Mouse (Mus musculus): ENCODE results near the gene Slc4a8. TPM values are rescaled to one million over a fixed set of nuclear protein-coding genes. Genes with fewer than 3 reads are reported as not detected.

The Slc4a8 gene
- polyA plus RNA-seq, 1 experiment from 2014 or later = 1.0 TPM

GRCm38 (mm10) chr15:100836729-100837128, 75.2 kb downstream of the Slc4a8 start:
- Histone ChIP-seq H3K4me3 (ENCODE audit: low read depth, low read length) (no peak overlapping the region), H3K9me3 (ENCODE audit: low read length) (no peaks in the 10 kb centered on the region), H3K27me3 (ENCODE audit: insufficient read depth, low read length) (no peaks in the 10 kb centered on the region), H3K4me1 (ENCODE audit: insufficient read depth) (no peaks in the 10 kb centered on the region), H3K36me3 (replicated peaks; ENCODE audit: insufficient read depth, low read length) (no peaks in the 10 kb centered on the region), H3K9ac (replicated peaks) (no peak overlapping the region), H3K4me2 (ENCODE audit: low read depth, low read length) (no peak overlapping the region), H3K27ac (ENCODE audit: low read depth) (no peak overlapping the region)
- 70% methylated on average over 8 of the region's 8 CpGs for WGBS (ENCODE audit: insufficient replicate concordance)
- ATAC-seq (no peak), DNase-seq (no peak)
- TF ChIP-seq EP300 (IDR thresholded peaks at IDR 0.05; ENCODE audit: low read depth) (no peak), CTCF (IDR thresholded peaks at IDR 0.05; ENCODE audit: low read depth) (no peak)

GRCm38 (mm10) chr15:100838607-100839207, 77.2 kb downstream of the Slc4a8 start:
- Histone ChIP-seq H3K4me3 (ENCODE audit: low read depth, low read length) (no peak overlapping the region), H3K9ac (replicated peaks) (no peak overlapping the region), H3K4me1 (ENCODE audit: insufficient read depth) (no peaks in the 10 kb centered on the region), H3K27ac (ENCODE audit: low read depth) (no peak overlapping the region), H3K36me3 (replicated peaks; ENCODE audit: insufficient read depth, low read length) (no peaks in the 10 kb centered on the region), H3K9me3 (ENCODE audit: low read length) (no peaks in the 10 kb centered on the region), H3K4me2 (ENCODE audit: low read depth, low read length) (no peak overlapping the region), H3K27me3 (ENCODE audit: insufficient read depth, low read length) (no peaks in the 10 kb centered on the region)
- WGBS (ENCODE audit: insufficient replicate concordance) = 37% methylated on average over 12 of the region's 12 CpGs
- TF ChIP-seq EP300 (IDR thresholded peaks at IDR 0.05; ENCODE audit: low read depth) = no peak
- peak; percentile 58 for TF ChIP-seq CTCF (IDR thresholded peaks at IDR 0.05; ENCODE audit: low read depth)
- DNase-seq (peak; percentile 35), ATAC-seq (no peak)

- H3K36me3 ChIP-seq (replicated peaks; ENCODE audit: insufficient read depth, low read length) = no peaks in the 10 kb centered on the region
- H3K9me3 ChIP-seq (ENCODE audit: low read length) = peaks cover 4% of the 10 kb centered on the region; the same call in 1 of the 2 replicates
- H3K27ac ChIP-seq (ENCODE audit: low read depth) = no peak overlapping the region
- peaks cover 3% of the 10 kb centered on the region; the same call in 1 of the 2 replicates for H3K4me1 ChIP-seq (ENCODE audit: insufficient read depth)
- WGBS (ENCODE audit: insufficient replicate concordance) = 76% methylated on average over 7 of the region's 7 CpGs
- H3K4me2 ChIP-seq (ENCODE audit: low read depth, low read length) = no peak overlapping the region
- no peak for ATAC-seq
- DNase-seq = no peak
- H3K27me3 ChIP-seq (ENCODE audit: insufficient read depth, low read length) = no peaks in the 10 kb centered on the region
- H3K9ac ChIP-seq (replicated peaks) = no peak overlapping the region
- no peak overlapping the region for H3K4me3 ChIP-seq (ENCODE audit: low read depth, low read length)
- TF ChIP-seq CTCF (IDR thresholded peaks at IDR 0.05; ENCODE audit: low read depth) = no peak
- no peak for TF ChIP-seq EP300 (IDR thresholded peaks at IDR 0.05; ENCODE audit: low read depth)
Observed at GRCm38 (mm10) chr15:100844336-100844735, 82.8 kb downstream of the Slc4a8 start.

- Histone ChIP-seq H3K27me3 (ENCODE audit: insufficient read depth, low read length) (no peaks in the 10 kb centered on the region), H3K4me2 (ENCODE audit: low read depth, low read length) (no peak overlapping the region), H3K9me3 (ENCODE audit: low read length) (peaks cover 4% of the 10 kb centered on the region; the same call in 1 of the 2 replicates), H3K4me1 (ENCODE audit: insufficient read depth) (peaks cover 3% of the 10 kb centered on the region; the same call in 1 of the 2 replicates), H3K4me3 (ENCODE audit: low read depth, low read length) (no peak overlapping the region), H3K27ac (ENCODE audit: low read depth) (peak overlapping the region; percentile 50), H3K36me3 (replicated peaks; ENCODE audit: insufficient read depth, low read length) (no peaks in the 10 kb centered on the region), H3K9ac (replicated peaks) (no peak overlapping the region)
- 30% methylated on average over 26 of the region's 26 CpGs for WGBS (ENCODE audit: insufficient replicate concordance)
- DNase-seq = peak; percentile 27
- no peak for ATAC-seq
- TF ChIP-seq CTCF (IDR thresholded peaks at IDR 0.05; ENCODE audit: low read depth) (no peak), EP300 (IDR thresholded peaks at IDR 0.05; ENCODE audit: low read depth) (no peak)
Observed at GRCm38 (mm10) chr15:100845049-100845879, 83.7 kb downstream of the Slc4a8 start.

GRCm38 (mm10) chr15:100847193-100847592, 85.6 kb downstream of the Slc4a8 start:
- H3K36me3 ChIP-seq (replicated peaks; ENCODE audit: insufficient read depth, low read length) = no peaks in the 10 kb centered on the region
- ATAC-seq = no peak
- H3K27ac ChIP-seq (ENCODE audit: low read depth) = no peak overlapping the region
- TF ChIP-seq EP300 (IDR thresholded peaks at IDR 0.05; ENCODE audit: low read depth) (no peak), CTCF (IDR thresholded peaks at IDR 0.05; ENCODE audit: low read depth) (peak; percentile 47)
- no peak overlapping the region for H3K4me3 ChIP-seq (ENCODE audit: low read depth, low read length)
- H3K9ac ChIP-seq (replicated peaks) = no peak overlapping the region
- no peaks in the 10 kb centered on the region for H3K27me3 ChIP-seq (ENCODE audit: insufficient read depth, low read length)
- no peak overlapping the region for H3K4me2 ChIP-seq (ENCODE audit: low read depth, low read length)
- no peak for DNase-seq
- 80% methylated on average over 6 of the region's 6 CpGs for WGBS (ENCODE audit: insufficient replicate concordance)
- peaks cover 3% of the 10 kb centered on the region; the same call in 1 of the 2 replicates for H3K4me1 ChIP-seq (ENCODE audit: insufficient read depth)
- H3K9me3 ChIP-seq (ENCODE audit: low read length) = peaks cover 4% of the 10 kb centered on the region; the same call in 1 of the 2 replicates

GRCm38 (mm10) chr15:100857586-100857985, 96.0 kb downstream of the Slc4a8 start:
- DNase-seq (no peak), ATAC-seq (no peak)
- no peaks in the 10 kb centered on the region for H3K36me3 ChIP-seq (replicated peaks; ENCODE audit: insufficient read depth, low read length)
- H3K27me3 ChIP-seq (ENCODE audit: insufficient read depth, low read length) = no peaks in the 10 kb centered on the region
- H3K27ac ChIP-seq (ENCODE audit: low read depth) = no peak overlapping the region
- H3K4me3 ChIP-seq (ENCODE audit: low read depth, low read length) = no peak overlapping the region
- TF ChIP-seq CTCF (IDR thresholded peaks at IDR 0.05; ENCODE audit: low read depth) = no peak
- no peak for TF ChIP-seq EP300 (IDR thresholded peaks at IDR 0.05; ENCODE audit: low read depth)
- H3K4me1 ChIP-seq (ENCODE audit: insufficient read depth) = no peaks in the 10 kb centered on the region
- WGBS (ENCODE audit: insufficient replicate concordance) = 27% methylated on average over 3 of the region's 3 CpGs
- no peak overlapping the region for H3K9ac ChIP-seq (replicated peaks)
- H3K4me2 ChIP-seq (ENCODE audit: low read depth, low read length) = no peak overlapping the region
- H3K9me3 ChIP-seq (ENCODE audit: low read length) = no peaks in the 10 kb centered on the region

Data from liver, postnatal 0 days (tissue).